Mouse (Mus musculus): ENCODE data around the gene Ldlrad3.

Ldlrad3 gene

GRCm38 (mm10) chr2:102185951-102186561, at the start of gene Ldlrad3:
Ldlrad3 (minus strand) TSS chr2:102186385.
- DNase-seq, result peak; percentile 97

- peak; percentile 56 to 74 for DNase-seq
These were observed 45.3 kb upstream of the Ldlrad3 start for GRCm38 (mm10) chr2:102231470-102231869.

- DNase-seq, result no peak
These were observed 42.9 kb upstream of the Ldlrad3 start for GRCm38 (mm10) chr2:102229126-102229525.

- no peak for DNase-seq
These were observed 42.1 kb upstream of the Ldlrad3 start for GRCm38 (mm10) chr2:102228331-102228730.

GRCm38 (mm10) chr2:102227839-102228238, 41.7 kb upstream of the Ldlrad3 start:
- no peak for DNase-seq

GRCm38 (mm10) chr2:102226274-102226673, 40.1 kb upstream of the Ldlrad3 start:
- no peak for DNase-seq

GRCm38 (mm10) chr2:102223355-102224128, 37.4 kb upstream of the Ldlrad3 start:
- no peak for DNase-seq

GRCm38 (mm10) chr2:102222749-102223148, 36.6 kb upstream of the Ldlrad3 start:
- DNase-seq, result no peak

GRCm38 (mm10) chr2:102216817-102217216, 30.6 kb upstream of the Ldlrad3 start:
- no peak for DNase-seq

GRCm38 (mm10) chr2:102212096-102212495, 25.9 kb upstream of the Ldlrad3 start:
- no peak for DNase-seq

- no peak for DNase-seq
These were observed 19.7 kb upstream of the Ldlrad3 start for GRCm38 (mm10) chr2:102205672-102206399.

- DNase-seq, result no peak
These were observed 17.3 kb upstream of the Ldlrad3 start for GRCm38 (mm10) chr2:102203478-102203877.

- DNase-seq, result no peak
These were observed 16.1 kb upstream of the Ldlrad3 start for GRCm38 (mm10) chr2:102202211-102202770.

GRCm38 (mm10) chr2:102201198-102201948, 15.2 kb upstream of the Ldlrad3 start:
- no peak for DNase-seq

- peak; percentile 50 to 66 for DNase-seq
These were observed 11.1 kb upstream of the Ldlrad3 start for GRCm38 (mm10) chr2:102197332-102197731.

- DNase-seq, result peak in 1 of 2 experiments; percentile 33
These were observed 10.5 kb upstream of the Ldlrad3 start for GRCm38 (mm10) chr2:102196709-102197108.

- no peak for DNase-seq
These were observed 9.3 kb upstream of the Ldlrad3 start for GRCm38 (mm10) chr2:102195494-102195893.

- no peak for DNase-seq
These were observed 8.1 kb upstream of the Ldlrad3 start for GRCm38 (mm10) chr2:102194247-102194646.

GRCm38 (mm10) chr2:102192943-102193820, 7.0 kb upstream of the Ldlrad3 start:
- DNase-seq, result no peak

- DNase-seq, result no peak
These were observed 5.6 kb upstream of the Ldlrad3 start for GRCm38 (mm10) chr2:102191736-102192135.

- DNase-seq, result no peak
These were observed 4.8 kb upstream of the Ldlrad3 start for GRCm38 (mm10) chr2:102190956-102191355.
